Mouse (Mus musculus) layer of hippocampus, adult 11-12 months (tissue): ENCODE measurements at regions not wholly inside any gene's neighbourhood (a gene's known extent, or its start where the extent isn't known, plus 50 kb on each side); places are given as distances from the start of the nearest gene placed in this dataset.

Source experiments
- DNase-seq: peaks from one replicate; pipeline ENCODE4 v3.0.0; 2022; ENCODE audit warnings: low spot score

DNA sequence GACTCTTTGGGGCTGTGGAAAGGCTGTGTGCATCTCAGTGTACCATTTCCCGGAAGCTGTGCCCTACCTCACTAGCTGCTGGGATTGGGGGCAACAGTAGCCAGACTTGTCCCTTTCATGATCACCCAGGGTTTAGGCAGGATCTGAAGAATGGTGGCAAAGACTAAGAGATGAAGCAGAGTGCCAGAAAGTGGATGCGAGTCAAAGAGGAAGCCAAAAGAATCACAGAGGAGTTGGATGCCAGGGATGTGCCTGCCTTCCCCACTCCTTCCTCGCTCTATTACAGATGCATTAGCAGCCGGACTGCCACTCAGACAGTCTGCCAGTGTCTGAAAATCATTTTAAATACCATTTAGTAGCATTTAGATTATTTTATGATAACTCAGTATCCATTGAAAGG lies 271.5 kb upstream of the Slc24a2 start:
- no peak for DNase-seq

DNA sequence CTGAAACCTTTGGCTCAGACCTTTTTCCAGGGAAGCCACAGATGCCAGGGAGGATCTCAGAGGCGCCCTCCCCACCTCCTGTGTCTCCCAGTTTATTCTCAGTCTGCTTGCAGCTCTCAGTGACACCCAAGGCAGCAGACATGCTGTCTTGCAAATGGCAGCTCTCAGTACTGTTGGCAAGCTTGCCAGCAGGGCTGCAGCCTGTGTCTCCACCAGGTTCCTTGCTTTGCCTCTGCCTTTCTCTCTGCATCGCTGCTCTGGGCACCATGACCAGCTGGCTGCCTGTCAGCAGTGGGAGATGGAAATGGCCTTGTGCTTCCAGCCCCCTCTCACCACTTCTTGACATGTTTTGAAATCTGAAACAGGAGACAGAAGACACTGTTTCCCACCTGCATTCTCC lies 270.2 kb upstream of the Slc24a2 start:
- DNase-seq: no peak

- no peak for DNase-seq
Observed at GRCm38 (mm10) chr4:87487798-87488197, 257.5 kb upstream of the Slc24a2 start.

DNA sequence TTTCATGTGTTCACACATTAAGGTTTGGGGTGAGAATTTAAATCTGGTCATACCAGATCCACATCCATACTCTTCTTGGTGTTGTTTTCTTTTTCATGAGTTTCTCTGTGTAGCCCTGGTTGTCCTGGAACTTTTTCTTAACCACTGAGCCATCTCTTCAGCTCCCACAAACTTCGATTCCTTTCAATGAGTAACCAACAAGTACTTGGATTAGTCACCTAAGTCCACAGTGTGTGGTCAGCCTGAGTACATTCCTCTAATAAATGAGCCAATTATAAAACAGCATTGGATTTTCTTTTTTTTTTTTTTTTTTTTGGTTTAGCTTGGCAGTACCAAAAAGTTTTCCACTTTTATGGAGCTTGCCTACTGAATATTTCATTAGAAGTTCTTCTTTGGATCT lies 245.3 kb upstream of the Slc24a2 start:
- DNase-seq: no peak

- DNase-seq: peak; percentile 18
Observed at GRCm38 (mm10) chr4:87473331-87474039, 243.2 kb upstream of the Slc24a2 start.

DNA sequence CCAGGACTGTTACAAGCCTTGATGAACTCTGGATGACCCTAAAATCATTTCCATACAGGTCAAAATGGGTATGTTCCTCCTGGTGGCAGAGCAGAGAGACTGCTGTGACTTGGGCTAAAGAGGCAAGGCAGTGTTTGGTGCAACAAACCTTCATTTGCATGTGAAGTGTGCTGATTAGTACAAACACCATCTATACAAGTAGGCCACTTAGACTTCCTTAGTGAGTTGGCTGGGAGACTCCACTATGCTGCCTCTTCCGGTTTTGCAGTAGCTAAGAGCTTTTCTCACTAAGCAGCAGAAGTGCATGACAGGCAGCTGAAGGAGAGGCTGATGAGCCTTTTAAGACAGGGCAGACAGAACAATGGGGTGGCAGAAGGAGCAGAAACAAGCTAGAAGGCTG lies 242.5 kb upstream of the Slc24a2 start:
- no peak for DNase-seq

- no peak for DNase-seq
Observed at GRCm38 (mm10) chr4:87471385-87471784, 241.1 kb upstream of the Slc24a2 start.

DNA sequence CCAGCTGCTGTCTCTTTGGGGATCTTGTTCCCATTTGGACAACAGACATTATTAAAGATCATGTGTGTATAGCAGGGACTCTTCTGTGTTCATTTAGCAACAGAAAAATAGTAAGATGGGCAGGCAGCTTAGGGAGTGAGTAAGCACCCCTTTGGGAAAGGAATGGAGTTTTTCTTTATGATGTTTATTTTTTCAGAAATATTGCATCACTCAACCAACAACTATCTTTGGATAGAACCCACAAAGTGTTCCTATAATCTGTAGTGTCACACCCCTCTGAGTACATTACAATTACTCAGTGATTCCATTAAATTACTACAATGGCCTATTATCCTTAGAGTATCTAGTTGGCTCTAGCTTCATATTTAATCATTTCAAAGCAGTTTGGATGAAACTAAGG lies 237.3 kb upstream of the Slc24a2 start:
- DNase-seq: no peak

- no peak for DNase-seq
Observed at GRCm38 (mm10) chr4:87467018-87467417, 236.7 kb upstream of the Slc24a2 start.

DNA sequence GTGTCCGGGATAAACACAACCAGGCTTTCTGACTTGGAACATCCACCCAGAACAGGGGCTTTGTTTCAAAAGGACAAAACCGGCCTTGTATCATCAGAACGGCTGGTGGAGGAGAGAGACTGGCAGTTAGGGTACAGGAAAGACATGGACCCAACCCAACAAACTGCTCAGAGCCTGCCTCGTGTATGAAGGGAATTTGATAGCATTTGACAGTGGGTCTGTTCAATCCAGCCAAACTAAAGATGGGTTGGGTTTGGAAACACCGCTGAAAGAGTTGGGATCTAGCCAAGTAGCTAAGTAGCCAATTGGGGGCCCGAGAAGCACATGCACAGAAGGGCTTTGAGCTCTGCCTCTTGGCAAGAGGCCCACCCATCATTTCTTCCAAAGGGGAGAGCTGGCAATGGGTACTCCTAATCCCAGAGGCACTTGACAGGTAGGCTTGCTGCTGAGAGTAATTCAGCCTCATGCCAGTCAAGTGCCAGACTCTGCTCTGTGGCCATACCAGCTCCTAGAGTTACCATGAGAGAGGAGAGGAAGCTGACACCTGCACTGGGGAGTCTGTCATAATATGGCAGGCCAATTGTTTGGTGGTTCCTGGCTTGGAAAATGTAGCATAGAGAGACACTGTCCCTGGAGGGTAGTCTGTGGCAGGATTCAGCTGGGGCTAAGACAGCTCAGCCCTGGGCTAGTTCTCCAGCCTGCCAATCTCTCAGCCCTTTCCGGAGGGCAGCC lies 231.1 kb upstream of the Slc24a2 start:
- DNase-seq: peak; percentile 53

DNA sequence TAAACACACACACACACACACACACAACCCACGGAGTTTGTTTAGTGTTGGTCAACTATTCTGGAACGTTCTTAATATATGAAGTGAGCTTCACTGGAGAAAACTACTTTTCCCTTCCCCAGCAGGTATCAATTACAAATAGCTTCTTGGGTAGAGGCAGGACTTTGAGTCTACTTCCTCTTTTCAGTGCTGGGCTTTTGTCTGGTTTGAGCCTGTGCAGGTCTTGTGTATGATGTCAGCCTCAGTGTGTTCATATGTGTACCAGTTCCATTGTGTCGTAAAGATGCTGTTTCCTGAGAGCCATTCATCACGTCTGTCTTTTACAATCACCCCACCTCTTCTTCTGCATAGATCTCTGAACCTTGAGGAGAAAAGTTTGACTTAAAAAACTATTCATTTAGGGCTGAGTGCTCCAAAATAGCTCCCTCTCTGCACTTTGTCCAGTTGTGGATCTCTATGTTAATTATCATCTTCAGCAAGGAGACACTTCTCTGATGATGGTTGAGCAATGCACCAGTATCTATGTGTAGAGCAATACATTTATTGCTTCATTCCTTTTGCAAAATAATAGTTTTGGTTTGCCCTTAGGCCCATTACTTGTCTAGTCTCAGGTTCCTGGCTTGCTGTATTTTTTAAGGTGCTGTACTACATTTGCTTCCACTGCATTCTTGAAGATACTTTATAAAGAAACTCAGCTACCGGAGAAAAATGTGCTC lies 225.7 kb upstream of the Slc24a2 start:
- DNase-seq: no peak

GRCm38 (mm10) chr4:87452122-87452521 lies 221.8 kb upstream of the Slc24a2 start:
- DNase-seq: no peak

GRCm38 (mm10) chr4:87451251-87451650 lies 221.0 kb upstream of the Slc24a2 start:
- DNase-seq: no peak

DNA sequence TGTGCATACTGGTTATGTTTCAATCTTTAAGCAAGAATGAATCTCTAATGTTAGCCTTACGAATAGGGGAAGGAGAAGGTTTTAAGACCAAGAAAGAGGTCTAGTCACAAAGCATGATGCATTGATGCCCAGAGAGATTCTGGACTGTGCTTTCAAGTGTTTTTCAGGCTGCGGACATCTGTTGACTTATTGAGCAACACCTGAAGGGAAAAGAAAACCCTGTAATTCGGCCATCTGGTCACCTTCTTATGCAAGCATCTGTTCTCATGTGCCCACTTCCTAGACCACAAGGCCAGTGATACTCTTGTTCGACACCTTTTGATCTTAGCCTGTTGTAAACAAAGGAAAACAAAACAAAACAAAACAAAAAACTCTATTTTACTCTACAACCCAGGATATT lies 218.1 kb upstream of the Slc24a2 start:
- no peak for DNase-seq

- DNase-seq: no peak
Observed at GRCm38 (mm10) chr4:87446856-87447255, 216.6 kb upstream of the Slc24a2 start.

GRCm38 (mm10) chr4:87434136-87434535 lies 203.9 kb upstream of the Slc24a2 start:
- DNase-seq: no peak

GRCm38 (mm10) chr4:87428374-87428773 lies 198.1 kb upstream of the Slc24a2 start:
- no peak for DNase-seq

- DNase-seq: no peak
Observed at GRCm38 (mm10) chr4:87424066-87424465, 193.8 kb upstream of the Slc24a2 start.

DNA sequence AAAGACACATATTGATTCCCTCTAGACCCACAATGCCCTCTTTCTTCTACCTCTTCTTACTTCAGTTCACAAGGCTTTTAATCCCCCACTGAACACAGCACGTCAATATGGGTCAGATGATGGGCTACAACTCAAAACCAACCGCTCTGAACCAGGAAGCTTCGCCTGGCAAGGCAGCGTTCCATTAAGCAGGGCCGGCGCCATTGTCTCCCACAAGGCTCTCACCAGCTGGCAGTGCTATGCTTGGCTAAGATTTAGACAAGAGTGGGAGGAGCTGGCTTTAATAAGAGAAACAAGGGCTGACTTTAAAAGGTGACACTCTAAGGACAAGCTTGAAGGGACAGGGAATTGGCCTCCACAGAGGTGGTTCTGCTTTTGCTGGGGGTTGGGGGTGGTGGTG lies 192.3 kb upstream of the Slc24a2 start:
- DNase-seq: no peak

- no peak for DNase-seq
Observed at GRCm38 (mm10) chr4:87403354-87403753, 173.1 kb upstream of the Slc24a2 start.

DNA sequence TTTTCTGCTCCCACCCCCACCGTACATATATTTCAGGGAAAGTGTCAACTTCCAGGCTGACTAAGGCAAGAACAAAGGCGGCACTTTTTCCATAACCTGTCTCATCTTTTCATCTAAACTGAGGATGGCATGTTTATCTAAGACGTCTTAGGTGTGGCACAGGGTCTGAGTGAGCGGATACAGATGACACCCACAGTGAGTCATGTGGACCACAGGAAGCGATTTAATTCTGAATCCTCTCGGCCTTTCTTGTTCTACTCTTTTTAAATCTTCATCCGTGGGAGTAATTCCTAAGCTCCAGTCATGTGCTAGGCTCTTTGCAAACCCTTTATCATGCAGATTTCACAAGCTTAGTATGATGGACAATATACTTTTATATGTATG lies 171.9 kb upstream of the Slc24a2 start:
- DNase-seq: no peak

DNA sequence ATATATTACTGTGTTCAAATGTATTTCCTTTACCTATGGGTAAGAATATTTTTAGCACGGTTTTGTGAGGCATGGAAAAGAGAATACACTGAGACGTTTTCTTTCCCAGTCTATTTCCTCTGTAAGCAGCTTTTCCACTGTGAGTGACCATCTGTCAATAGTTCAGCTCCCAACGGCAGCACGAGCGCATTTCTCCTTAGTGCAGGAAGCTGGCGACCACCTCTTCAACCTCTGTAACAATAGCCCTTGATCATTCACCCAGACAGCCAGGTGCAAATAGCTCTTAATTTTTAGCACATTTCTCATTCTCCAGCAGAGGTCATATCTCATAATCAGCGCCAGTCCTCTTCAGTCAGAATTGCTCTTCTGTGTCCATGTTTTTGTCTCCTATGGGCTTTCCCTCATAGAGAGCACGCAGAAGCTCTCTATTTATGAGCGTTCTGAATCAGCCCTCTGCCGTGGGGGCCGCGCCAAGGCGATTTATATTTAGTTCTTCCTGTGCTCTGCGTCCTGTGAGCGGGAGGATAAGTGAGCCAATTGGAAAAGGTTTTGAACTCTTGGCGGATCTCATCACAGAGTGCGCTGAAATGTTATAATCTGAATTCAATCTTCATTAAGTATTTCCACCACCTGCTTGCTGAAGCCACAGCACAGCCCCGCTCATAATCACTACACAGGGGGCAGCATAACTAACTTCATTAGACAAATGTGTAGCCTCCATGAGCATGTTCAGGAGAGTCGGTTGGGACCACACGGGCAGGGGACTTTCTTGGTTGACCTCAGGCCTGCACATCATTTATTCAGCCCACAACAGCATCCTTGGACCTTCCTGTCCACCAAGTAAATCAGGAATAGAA lies 171.3 kb upstream of the Slc24a2 start:
- DNase-seq: peak; percentile 25
